Mouse (Mus musculus): ENCODE data around the gene Ccdc14.
"Not testable (repeated sequence)": the region's sequence is repeated elsewhere in the genome, so short reads cannot be mapped to it uniquely, and the experiment has no call there.

Gene Ccdc14

GRCm38 (mm10) chr16:34690334-34691144, at the start of gene Ccdc14:
Gene Ccdc14, plus strand, starts transcription at chr16:34690616.
- DNase-seq = peak; percentile 92

GRCm38 (mm10) chr16:34643511-34644259, 46.7 kb upstream of the Ccdc14 start:
- peak; percentile 6 for DNase-seq

- no peak for DNase-seq
Observed at GRCm38 (mm10) chr16:34649621-34650020, 40.8 kb upstream of the Ccdc14 start, which contains the start of gene Ropn1. Gene Ropn1, plus strand, starts transcription at chr16:34649921.

GRCm38 (mm10) chr16:34653023-34653422, 37.4 kb upstream of the Ccdc14 start:
- no peak for DNase-seq

- DNase-seq = peak; percentile 15
Observed at GRCm38 (mm10) chr16:34657566-34657965, 32.9 kb upstream of the Ccdc14 start.

DNA sequence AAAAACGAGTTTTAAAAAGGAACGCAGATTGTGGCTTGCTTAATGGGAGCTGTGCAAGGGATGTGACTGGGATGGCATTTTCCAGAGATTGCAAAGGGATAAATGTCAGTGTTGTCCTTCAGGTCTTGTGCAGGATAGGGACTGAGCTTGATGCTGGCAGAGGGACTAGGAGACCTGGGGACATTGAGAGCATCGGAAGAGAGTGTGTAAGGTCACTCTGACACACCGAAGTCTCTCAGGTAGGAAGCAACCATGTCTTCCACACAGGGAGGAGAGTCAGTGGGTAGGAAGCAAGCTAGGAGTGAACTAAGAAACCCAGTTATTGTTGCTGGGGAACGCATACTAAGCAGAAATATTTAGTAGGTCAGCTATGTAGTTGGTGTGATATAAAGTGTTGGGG, 32.4 kb upstream of the Ccdc14 start:
- no peak for DNase-seq

GRCm38 (mm10) chr16:34658388-34658787, 32.0 kb upstream of the Ccdc14 start:
- DNase-seq = no peak

GRCm38 (mm10) chr16:34664553-34664952, 25.9 kb upstream of the Ccdc14 start:
- DNase-seq = no peak

- peak; percentile 79 for DNase-seq
Observed at GRCm38 (mm10) chr16:34667031-34667726, 23.2 kb upstream of the Ccdc14 start.

- DNase-seq = no peak
Observed at GRCm38 (mm10) chr16:34668341-34668740, 22.1 kb upstream of the Ccdc14 start.

DNA sequence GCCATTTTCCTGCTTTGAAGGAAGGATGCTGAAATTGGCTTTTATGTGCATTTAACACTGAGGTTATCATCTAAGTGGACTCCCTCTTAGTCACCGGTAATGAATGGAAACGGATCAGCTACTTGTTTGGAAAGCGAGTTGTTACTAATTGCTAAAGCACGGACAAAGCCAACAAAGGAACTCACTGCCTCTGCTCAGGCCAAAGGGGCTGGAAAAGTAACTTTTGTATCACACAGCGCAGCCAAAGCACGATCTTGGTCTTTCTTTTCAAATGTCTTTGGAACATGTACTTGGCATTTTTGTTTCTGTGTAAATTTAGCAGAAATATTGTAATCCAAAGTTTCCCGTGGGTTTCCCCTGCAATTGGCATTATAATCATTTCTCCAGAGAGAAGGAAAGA, 18.4 kb upstream of the Ccdc14 start:
- DNase-seq = no peak

GRCm38 (mm10) chr16:34672822-34673221, 17.6 kb upstream of the Ccdc14 start:
- no peak for DNase-seq

DNA sequence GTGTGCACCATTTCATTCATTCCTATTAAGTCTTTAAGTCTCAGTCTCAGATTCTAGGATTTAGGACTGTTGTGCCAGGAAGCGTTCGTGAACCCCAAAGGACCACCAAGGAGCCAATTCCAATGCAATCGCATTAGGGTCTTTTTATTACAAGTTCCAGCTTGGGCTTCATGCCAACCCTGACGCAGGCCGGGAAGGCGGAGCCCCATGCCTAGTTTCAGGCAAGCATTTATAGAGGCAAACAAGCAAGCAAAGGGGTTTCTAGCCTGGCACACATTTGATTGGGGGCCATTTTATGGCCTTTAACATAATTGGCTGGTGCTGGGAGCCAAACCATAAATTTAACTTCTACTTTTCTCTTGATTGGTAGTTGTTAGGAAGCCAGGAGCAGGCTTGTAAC, 16.1 kb upstream of the Ccdc14 start:
- DNase-seq = no peak

- DNase-seq = no peak
Observed at GRCm38 (mm10) chr16:34681823-34682222, 8.6 kb upstream of the Ccdc14 start.

DNA sequence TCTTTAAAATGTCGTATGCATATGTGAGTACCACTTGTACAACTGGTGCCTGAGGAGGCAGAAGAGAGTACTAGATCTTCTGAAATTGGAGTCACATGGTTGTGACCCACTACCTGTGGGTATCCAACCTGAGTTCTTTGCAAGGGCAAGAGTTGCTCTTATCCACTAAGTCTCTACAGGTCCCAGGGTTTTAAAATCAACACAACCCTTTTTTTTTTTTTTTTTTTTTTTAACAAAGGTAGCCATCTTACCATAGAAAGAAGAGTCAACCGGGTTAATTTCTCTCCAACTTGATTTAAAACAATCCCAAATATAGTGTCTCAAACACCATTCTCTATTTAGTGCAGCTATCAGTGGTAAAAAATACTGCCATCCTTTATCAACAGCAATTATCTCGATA, 537 bp upstream of the Ccdc14 start:
- no peak for DNase-seq

- DNase-seq = no peak
Observed at GRCm38 (mm10) chr16:34691156-34691555, 740 bp downstream of the Ccdc14 start.

DNA sequence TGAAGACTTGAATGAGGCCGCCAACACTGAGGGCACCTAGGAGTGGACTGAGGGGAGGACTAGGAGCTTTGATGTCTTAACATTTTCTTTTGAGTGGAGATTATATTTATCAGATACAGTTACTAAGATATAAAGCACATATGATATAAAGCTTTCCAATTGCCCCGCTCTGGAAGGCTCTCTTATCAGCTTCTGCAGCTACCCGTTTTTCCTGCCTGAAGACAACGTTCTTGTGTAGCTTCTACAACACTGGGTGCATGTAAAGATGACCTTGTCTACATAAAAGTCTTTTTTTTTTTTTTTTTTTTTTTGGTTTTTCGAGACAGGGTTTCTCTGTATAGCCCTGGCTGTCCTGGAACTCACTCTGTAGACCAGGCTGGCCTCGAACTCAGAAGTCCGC, 4.1 kb downstream of the Ccdc14 start:
- no peak for DNase-seq

DNA sequence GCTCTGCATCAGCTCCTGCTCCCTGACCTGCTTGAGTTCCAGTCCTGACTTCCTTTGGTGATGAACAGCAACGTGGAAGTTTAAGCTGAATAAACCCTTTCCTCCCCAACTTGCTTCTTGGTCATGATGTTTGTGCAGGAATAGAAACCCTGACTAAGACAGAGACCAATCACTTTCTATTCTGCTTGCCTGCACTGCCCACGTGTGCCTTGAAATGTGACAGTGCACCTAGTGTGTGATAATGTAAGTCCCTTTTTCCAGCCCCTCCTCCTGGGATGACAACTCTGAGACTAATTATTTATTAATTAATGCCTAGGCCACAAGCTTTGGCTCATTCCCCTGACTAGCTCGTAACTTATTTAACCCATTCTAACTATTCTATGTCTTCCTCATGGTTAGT, 8.3 kb downstream of the Ccdc14 start:
- not testable (repeated sequence) for DNase-seq

DNA sequence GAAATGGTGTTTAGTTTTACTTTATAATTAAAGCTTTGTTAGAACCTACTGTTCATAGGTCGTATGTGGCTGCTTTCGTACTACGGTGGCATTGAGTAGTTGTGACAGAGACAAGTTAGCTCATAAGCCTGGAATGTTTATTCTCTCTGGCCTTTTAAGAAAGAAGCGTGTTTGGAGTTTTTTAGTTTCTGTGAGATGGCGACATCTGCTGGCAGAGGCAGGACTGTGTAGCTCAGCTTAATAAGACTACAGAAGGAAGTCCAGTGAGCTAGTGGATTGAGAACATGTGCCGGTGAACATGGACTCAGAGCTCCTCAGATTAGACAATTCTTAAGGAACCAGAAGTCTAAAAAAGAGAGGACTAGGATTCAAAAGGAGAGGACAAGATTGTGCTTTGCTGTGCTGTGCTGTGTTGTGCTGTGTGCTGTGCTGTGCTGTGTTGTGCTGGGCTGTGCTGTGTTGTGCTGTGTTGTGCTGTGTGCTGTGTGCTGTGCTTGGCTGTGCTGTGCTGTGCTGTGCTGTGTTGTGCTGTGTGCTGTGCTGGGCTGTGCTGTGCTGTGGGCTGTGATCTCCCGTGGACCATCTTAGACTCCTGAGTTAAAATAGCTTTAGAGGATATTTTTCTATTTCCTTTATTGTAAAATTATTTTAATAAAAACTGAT, 9.9 kb downstream of the Ccdc14 start:
- DNase-seq = peak; percentile 81

GRCm38 (mm10) chr16:34700828-34701216, 10.4 kb downstream of the Ccdc14 start:
- no peak for DNase-seq

GRCm38 (mm10) chr16:34706019-34706418, 15.6 kb downstream of the Ccdc14 start:
- no peak for DNase-seq

DNA sequence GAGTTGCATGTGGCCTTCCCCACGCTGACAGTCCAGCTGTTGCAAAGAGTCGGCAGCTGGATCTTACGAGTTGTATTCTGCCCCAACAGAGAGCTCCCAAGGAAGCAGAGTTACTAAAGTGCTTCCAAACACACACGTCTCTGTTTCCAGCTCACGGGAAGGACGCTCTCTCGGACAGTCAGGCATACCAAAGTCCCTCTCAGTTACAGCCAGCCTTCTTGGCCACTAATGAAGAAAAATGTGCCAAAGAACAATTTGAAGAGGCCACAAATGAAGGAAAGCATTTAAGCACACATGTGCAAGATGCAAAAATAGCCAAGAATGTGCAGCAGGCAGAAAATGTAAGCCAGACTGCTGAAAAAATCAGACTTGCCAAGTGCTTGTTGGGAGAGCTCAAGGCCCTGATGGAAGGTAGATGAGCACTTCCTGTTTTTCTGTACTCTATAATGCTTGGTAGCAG, 16.1 kb downstream of the Ccdc14 start:
- DNase-seq = peak; percentile 11

DNA sequence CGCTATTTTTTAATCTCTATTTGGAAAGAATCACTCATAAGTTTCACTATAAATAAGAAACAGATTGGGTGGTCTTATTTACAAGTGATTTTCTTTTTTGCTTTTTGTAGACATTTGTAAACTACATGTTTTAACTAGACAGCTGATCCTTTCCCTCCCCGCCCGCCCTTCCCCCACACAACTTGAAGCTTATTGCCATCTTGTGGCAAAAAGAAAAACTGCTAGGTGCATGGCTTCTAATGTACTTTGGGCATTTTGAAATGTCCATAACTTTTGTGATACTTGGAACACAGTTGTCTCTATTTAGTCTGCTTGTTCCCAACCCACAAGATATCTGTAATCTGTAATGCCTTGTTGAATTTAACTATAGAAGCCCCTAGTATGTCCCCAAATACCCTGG, 21.1 kb downstream of the Ccdc14 start:
- no peak for DNase-seq
